In the genomic region with DNA sequence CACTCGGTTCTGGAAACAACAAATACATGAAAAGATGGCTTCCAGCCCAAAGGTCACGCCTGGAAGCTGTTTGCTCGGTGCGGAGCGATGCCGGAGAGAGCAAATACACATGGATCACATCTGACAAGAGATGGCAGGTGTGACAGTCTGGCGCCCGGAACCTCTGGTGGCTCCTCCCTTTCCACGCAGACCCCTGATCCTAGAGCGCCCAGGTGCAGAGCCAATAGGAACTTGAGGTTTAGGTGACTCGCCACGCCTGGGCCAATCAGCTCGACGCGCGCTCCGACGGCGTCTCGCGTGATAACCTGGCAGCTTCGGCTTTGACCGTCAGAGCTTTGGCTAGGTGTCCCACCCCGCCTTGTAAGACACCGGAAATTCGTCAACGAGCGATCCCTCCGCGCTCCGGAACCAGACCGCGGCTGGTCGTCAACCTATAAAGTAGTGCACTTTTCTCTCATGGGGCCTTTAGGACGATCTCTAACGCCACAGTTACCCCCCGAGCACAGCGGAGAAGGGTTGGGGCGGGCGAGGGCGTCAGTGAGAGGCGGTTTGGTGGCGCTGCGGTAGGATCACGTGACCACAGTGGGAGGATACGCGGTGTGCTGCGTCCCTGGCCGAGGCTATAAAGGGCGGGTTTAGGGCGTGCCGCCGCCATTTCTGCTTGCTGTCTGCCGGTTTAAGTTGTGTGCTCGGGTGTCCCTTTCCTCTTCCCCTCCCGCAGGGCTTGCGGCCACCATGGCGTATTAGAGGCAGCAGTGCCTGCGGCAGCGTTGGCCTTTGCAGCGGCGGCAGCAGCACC, we compare ENCODE assay signal across 8 mouse cellular contexts. TPM values are rescaled to one million over a fixed set of nuclear protein-coding genes. Genes with fewer than 3 reads are reported as not detected.
DNase-seq lines count a peak whose midpoint lies in the region; ATAC-seq and TF ChIP-seq lines count a peak whose summit lies in the region.

Atf4 (plus strand) TSS at position 338 of the 799 bp plus-strand sequence.

- TF ChIP-seq CTCF in bone marrow macrophage, adult 2 months (IDR thresholded peaks at IDR 0.05; ENCODE audit: low read depth, low read length), result no peak
- no peak for TF ChIP-seq CTCF in embryonic fibroblast, embryonic 13.5 days (IDR thresholded peaks at IDR 0.05; ENCODE audit: borderline replicate concordance, insufficient read depth, low read length)

- H3K36me3 ChIP-seq in kidney, embryonic 14.5 days (ENCODE audit: control insufficient read depth, insufficient read depth, low read length), result peaks cover 54% of the 10 kb centered on the region
- H3K36me3 ChIP-seq in limb, embryonic 15.5 days, result peaks cover 57% of the 10 kb centered on the region

- TF ChIP-seq POLR2A in bone marrow macrophage, adult 2 months (IDR thresholded peaks at IDR 0.05; ENCODE audit: borderline replicate concordance, low read depth, low read length), result peak; percentile 83
- peak; percentile 100 for TF ChIP-seq POLR2A in embryonic fibroblast, embryonic 13.5 days (IDR thresholded peaks at IDR 0.05; ENCODE audit: low read depth, low read length)

- WGBS in kidney, embryonic 14.5 days, result under 1% methylated on average over 62 of the region's 62 CpGs
- under 1% methylated on average over 62 of the region's 62 CpGs for WGBS in limb, embryonic 15.5 days

- peak within 1 kb of the TSS; percentile 98 for H3K27ac ChIP-seq in bone marrow macrophage, adult 2 months (ENCODE audit: insufficient read depth, low read depth, low read length)
- peak within 1 kb of the TSS; percentile 98 for H3K27ac ChIP-seq in embryonic fibroblast, embryonic 13.5 days (ENCODE audit: insufficient read depth, low read length)
- peak within 1 kb of the TSS; percentile 99 for H3K27ac ChIP-seq in kidney, embryonic 14.5 days (ENCODE audit: low read depth, low read length)
- peak within 1 kb of the TSS; percentile 99 for H3K27ac ChIP-seq in limb, embryonic 15.5 days

- H3K4me1 ChIP-seq in bone marrow macrophage, adult 2 months (ENCODE audit: control insufficient read depth, insufficient read depth, low read length), result peaks cover 6% of the 10 kb centered on the region; the same call in 1 of the 2 replicates
- H3K4me1 ChIP-seq in embryonic fibroblast, embryonic 13.5 days (ENCODE audit: control insufficient read depth, insufficient read depth, low read length), result peaks cover 7% of the 10 kb centered on the region; the same call in 1 of the 2 replicates
- peaks cover 19% of the 10 kb centered on the region for H3K4me1 ChIP-seq in kidney, embryonic 14.5 days (ENCODE audit: control insufficient read depth, insufficient read depth, low read length)
- H3K4me1 ChIP-seq in limb, embryonic 15.5 days, result peaks cover 41% of the 10 kb centered on the region

- DNase-seq in A20 (ENCODE audit: low read depth, low spot score), result peak; percentile 99
- DNase-seq in heart, adult 9 months (ENCODE audit: low spot score in 2 of 2), result peak; percentile 99
- DNase-seq in monocyte, adult 2 months (ENCODE audit: low read depth in 1 of 2, low spot score in 2 of 2), result peak; percentile 95 to 98
- DNase-seq in spleen, postnatal 36 days (ENCODE audit: low spot score in 2 of 2), result peak; percentile 98 to 99

- H3K4me3 ChIP-seq in bone marrow macrophage, adult 2 months (ENCODE audit: insufficient read depth, low read length), result peak within 1 kb of the TSS; percentile 86
- H3K4me3 ChIP-seq in embryonic fibroblast, embryonic 13.5 days (ENCODE audit: insufficient read depth, low read length), result peak within 1 kb of the TSS; percentile 90
- H3K4me3 ChIP-seq in kidney, embryonic 14.5 days (ENCODE audit: low read length), result peak within 1 kb of the TSS; percentile 100
- H3K4me3 ChIP-seq in limb, embryonic 15.5 days, result peak within 1 kb of the TSS; percentile 97

- no peaks in the 10 kb centered on the region for H3K9me3 ChIP-seq in kidney, embryonic 14.5 days (ENCODE audit: control insufficient read depth, low read length)
- H3K9me3 ChIP-seq in limb, embryonic 15.5 days, result no peaks in the 10 kb centered on the region

- ATAC-seq in kidney, embryonic 14.5 days (ENCODE audit: low FRiP score, low TSS enrichment), result peak; percentile 94
- ATAC-seq in limb, embryonic 15.5 days (ENCODE audit: insufficient number of reproducible peaks, low FRiP score, low TSS enrichment, low read depth), result peak; percentile 93

- no peaks in the 10 kb centered on the region for H3K27me3 ChIP-seq in kidney, embryonic 14.5 days (ENCODE audit: control insufficient read depth, insufficient read depth, low read length)
- H3K27me3 ChIP-seq in limb, embryonic 15.5 days, result no peaks in the 10 kb centered on the region

- H3K4me2 ChIP-seq in kidney, embryonic 14.5 days (replicated peaks; ENCODE audit: low read depth, low read length), result peak within 1 kb of the TSS; percentile 97
- H3K4me2 ChIP-seq in limb, embryonic 15.5 days, result peak within 1 kb of the TSS; percentile 85

- peak within 1 kb of the TSS; percentile 100 for H3K9ac ChIP-seq in kidney, embryonic 14.5 days (ENCODE audit: low read depth, low read length)
- H3K9ac ChIP-seq in limb, embryonic 15.5 days, result peak within 1 kb of the TSS; percentile 100

RNA-seq across cellular contexts. Expression of gene Atf4, which starts in this region (rescaled TPM):
- 122 and 133 TPM in 2 replicates for polyA plus RNA-seq in bone marrow macrophage, adult 2 months (2012; ENCODE audit: insufficient read depth, insufficient read length, missing spikeins)
- polyA plus RNA-seq in embryonic fibroblast, embryonic 13.5 days (2011; ENCODE audit: insufficient read length, low read depth, missing spikeins), result 364 and 499 TPM in 2 replicates
- polyA plus RNA-seq in kidney, embryonic 14.5 days (2014; fragmentation: Nextera tagmentation; extraction: Ambion mirVana), result 131 and 145 TPM in 2 replicates
- polyA plus RNA-seq in limb, embryonic 15.5 days (2015; fragmentation: Nextera tagmentation; extraction: Ambion mirVana), result 145 and 160 TPM in 2 replicates

Comparison
In these comparisons a context has a peak if more than half of its experiments do, and no peak if none do; other contexts are left out.
1. Peak in every context shown above with its lines: DNase-seq, ATAC-seq, H3K4me3 ChIP-seq and H3K27ac ChIP-seq.